Mouse (Mus musculus): ENCODE measurements around the gene Acox2.

The Acox2 gene

GRCm38 (mm10) chr14:8256072-8256471 is 3.1 kb downstream of the Acox2 start:
- POLR2A ChIA-PET = no interaction called here
- CTCF ChIA-PET = interaction anchor here in 1 of 4 experiments (0.8 to 1.3 kb wide), 2 partner anchors 44 to 164 kb away, joined by 4 to 6 read pairs; no protein-coding TSS in a partner anchor

- CTCF ChIA-PET = interaction anchor here in 2 of 4 experiments (0.6 to 1.3 kb wide), 6 partner anchors 13 to 162 kb away, joined by 3 to 7 read pairs (median 4); no protein-coding TSS in a partner anchor
- POLR2A ChIA-PET = no interaction called here
These were observed 4.0 kb downstream of the Acox2 start for GRCm38 (mm10) chr14:8255076-8255729.

- ChIA-PET POLR2A (interaction anchor here in 2 of 4 experiments (0.9 to 1.8 kb wide), 3 partner anchors 9 to 29 kb away, joined by 3 to 4 read pairs (median 3); no protein-coding TSS in a partner anchor), CTCF (no interaction called here)
These were observed 7.7 kb downstream of the Acox2 start for GRCm38 (mm10) chr14:8251330-8251885.

GRCm38 (mm10) chr14:8250141-8250871 is 8.8 kb downstream of the Acox2 start:
- CTCF ChIA-PET = no interaction called here
- POLR2A ChIA-PET = interaction anchor here in 1 of 4 experiments (1.8 kb wide), 1 partner anchor 8 kb away, joined by 4 read pairs; no protein-coding TSS in a partner anchor

- ChIA-PET POLR2A (no interaction called here), CTCF (no interaction called here)
These were observed 9.9 kb downstream of the Acox2 start for GRCm38 (mm10) chr14:8249206-8249605.

- ChIA-PET POLR2A (interaction anchor here in 1 of 4 experiments (0.6 to 1.5 kb wide), 3 partner anchors 28 to 213 kb away, joined by 3 to 4 read pairs (median 4); no protein-coding TSS in a partner anchor), CTCF (interaction anchor here in 2 of 4 experiments (0.6 to 1.2 kb wide), 2 partner anchors 9 to 27 kb away, joined by 3 read pairs; no protein-coding TSS in a partner anchor)
These were observed 12.3 kb downstream of the Acox2 start for GRCm38 (mm10) chr14:8246878-8247277.

GRCm38 (mm10) chr14:8244211-8244611 is 14.9 kb downstream of the Acox2 start:
- CTCF ChIA-PET = interaction anchor here in 2 of 4 experiments (0.8 to 3.6 kb wide), 5 partner anchors 24 to 103 kb away, joined by 4 to 34 read pairs (median 6); no protein-coding TSS in a partner anchor
- POLR2A ChIA-PET = interaction anchor here in 2 of 4 experiments (0.6 to 0.8 kb wide), 4 partner anchors 13 to 274 kb away, joined by 3 to 9 read pairs (median 6); no protein-coding TSS in a partner anchor

- CTCF ChIA-PET = interaction anchor here (0.8 to 3.6 kb wide), 21 partner anchors 17 to 279 kb away, joined by 3 to 34 read pairs (median 4); no protein-coding TSS in a partner anchor
- POLR2A ChIA-PET = interaction anchor here in 3 of 4 experiments (0.6 to 2.0 kb wide), 16 partner anchors 9 to 273 kb away, joined by 3 to 9 read pairs (median 4); partner anchors contain the start of gene Kctd6 (in 2 of the 3)
These were observed 15.8 kb downstream of the Acox2 start for GRCm38 (mm10) chr14:8243136-8243888.

- ChIA-PET POLR2A (interaction anchor here (0.8 to 2.0 kb wide), 15 partner anchors 9 to 104 kb away, joined by 3 to 9 read pairs (median 4); partner anchors contain the start of gene Kctd6 (in 2 of the 4)), CTCF (interaction anchor here (0.6 to 3.6 kb wide), 26 partner anchors 13 to 278 kb away, joined by 3 to 34 read pairs (median 4); no protein-coding TSS in a partner anchor)
These were observed 16.7 kb downstream of the Acox2 start for GRCm38 (mm10) chr14:8242388-8242920.

- ChIA-PET POLR2A (interaction anchor here (1.0 to 2.0 kb wide), 9 partner anchors 9 to 105 kb away, joined by 3 to 6 read pairs (median 5); partner anchors contain the start of gene Kctd6 (in 2 of the 4)), CTCF (interaction anchor here (0.6 to 3.6 kb wide), 26 partner anchors 12 to 277 kb away, joined by 3 to 34 read pairs (median 4); no protein-coding TSS in a partner anchor)
These were observed 17.3 kb downstream of the Acox2 start for GRCm38 (mm10) chr14:8241816-8242215.

- ChIA-PET POLR2A (interaction anchor here in 1 of 4 experiments (1.5 kb wide), 1 partner anchor 19 kb away, joined by 3 read pairs; the partner anchor contains the start of gene Kctd6), CTCF (no interaction called here)
These were observed 25.9 kb downstream of the Acox2 start for GRCm38 (mm10) chr14:8233252-8233651.

GRCm38 (mm10) chr14:8232155-8232910 is 26.8 kb downstream of the Acox2 start:
- ChIA-PET CTCF (no interaction called here), POLR2A (interaction anchor here in 2 of 4 experiments (0.8 to 1.5 kb wide), 3 partner anchors 13 to 66 kb away, joined by 3 to 6 read pairs (median 3); partner anchors contain the start of gene Kctd6 (in 1 of the 2))

GRCm38 (mm10) chr14:8229367-8230019 is 29.7 kb downstream of the Acox2 start:
- POLR2A ChIA-PET = interaction anchor here in 2 of 4 experiments (0.9 to 2.6 kb wide), 9 partner anchors 9 to 15 kb away, joined by 3 to 7 read pairs (median 5); partner anchors contain the start of gene Kctd6 (in 1 of the 2)

GRCm38 (mm10) chr14:8224805-8225204 is 34.3 kb downstream of the Acox2 start:
- CTCF ChIA-PET = no interaction called here
- POLR2A ChIA-PET = interaction anchor here in 3 of 4 experiments (0.7 to 1.7 kb wide), 3 partner anchors 9 to 346 kb away, joined by 3 to 6 read pairs (median 3); no protein-coding TSS in a partner anchor

More at GRCm38 (mm10) chr14:8229367-8230019, 29.7 kb downstream of the Acox2 start:
- CTCF ChIA-PET = interaction anchor here in 3 of 4 experiments (0.6 to 1.5 kb wide), 8 partner anchors 9 to 127 kb away, joined by 3 to 7 read pairs (median 4); no protein-coding TSS in a partner anchor

- ChIA-PET POLR2A (interaction anchor here in 1 of 4 experiments (1.1 kb wide), 1 partner anchor 9 kb away, joined by 3 read pairs; no protein-coding TSS in a partner anchor), CTCF (no interaction called here)
These were observed 35.5 kb downstream of the Acox2 start for GRCm38 (mm10) chr14:8223506-8224293.
